Mouse (Mus musculus): ENCODE measurements around the gene Abtb1. TPM values are rescaled to one million over a fixed set of nuclear protein-coding genes. Genes with fewer than 3 reads are reported as not detected.
A peak's percentile ranks its signal among the peaks of the same experiment; 100 is the strongest.

Gene Abtb1
- polyA plus RNA-seq, 1 experiment from 2014 or later: 40.7 TPM

DNA sequence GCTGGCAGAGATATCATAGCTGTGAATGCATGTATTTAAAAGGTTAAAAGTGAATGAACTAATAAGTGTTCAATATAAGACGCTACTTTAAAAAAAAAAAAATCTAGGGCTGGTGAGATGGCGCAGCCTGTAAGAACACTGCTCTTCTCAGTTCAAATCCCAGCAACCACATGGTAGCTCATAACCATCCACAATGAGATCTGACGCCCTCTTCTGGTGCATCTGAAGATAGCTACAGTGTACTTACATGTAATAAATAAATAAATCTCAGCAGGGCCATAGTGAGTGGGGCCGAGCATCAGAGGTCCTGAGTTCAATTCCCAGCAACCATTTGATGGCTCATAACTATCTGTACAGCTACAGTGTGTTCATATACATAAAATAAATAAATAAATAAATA is 37.7 kb upstream of the Abtb1 start:
- Histone ChIP-seq H3K9me3 (ENCODE audit: control insufficient read depth, low read length) (no peaks in the 10 kb centered on the region), H3K27ac (ENCODE audit: low read depth, low read length) (no peak overlapping the region), H3K9ac (replicated peaks; ENCODE audit: low read depth, low read length) (no peak overlapping the region), H3K36me3 (ENCODE audit: control insufficient read depth, insufficient read depth, low read length) (0 out of 2 replicates have a peak, but pooled peaks cover 5% of the 10 kb centered on the region), H3K4me3 (ENCODE audit: low read depth, low read length) (no peak overlapping the region), H3K4me1 (ENCODE audit: control insufficient read depth, insufficient read depth, low read length) (no peaks in the 10 kb centered on the region), H3K27me3 (ENCODE audit: control insufficient read depth, insufficient read depth, low read length) (no peaks in the 10 kb centered on the region), H3K4me2 (ENCODE audit: low read depth, low read length) (no peak overlapping the region)
- no peak for ATAC-seq (ENCODE audit: low read depth)
- WGBS: 67% methylated on average over 4 of the region's 4 CpGs

DNA sequence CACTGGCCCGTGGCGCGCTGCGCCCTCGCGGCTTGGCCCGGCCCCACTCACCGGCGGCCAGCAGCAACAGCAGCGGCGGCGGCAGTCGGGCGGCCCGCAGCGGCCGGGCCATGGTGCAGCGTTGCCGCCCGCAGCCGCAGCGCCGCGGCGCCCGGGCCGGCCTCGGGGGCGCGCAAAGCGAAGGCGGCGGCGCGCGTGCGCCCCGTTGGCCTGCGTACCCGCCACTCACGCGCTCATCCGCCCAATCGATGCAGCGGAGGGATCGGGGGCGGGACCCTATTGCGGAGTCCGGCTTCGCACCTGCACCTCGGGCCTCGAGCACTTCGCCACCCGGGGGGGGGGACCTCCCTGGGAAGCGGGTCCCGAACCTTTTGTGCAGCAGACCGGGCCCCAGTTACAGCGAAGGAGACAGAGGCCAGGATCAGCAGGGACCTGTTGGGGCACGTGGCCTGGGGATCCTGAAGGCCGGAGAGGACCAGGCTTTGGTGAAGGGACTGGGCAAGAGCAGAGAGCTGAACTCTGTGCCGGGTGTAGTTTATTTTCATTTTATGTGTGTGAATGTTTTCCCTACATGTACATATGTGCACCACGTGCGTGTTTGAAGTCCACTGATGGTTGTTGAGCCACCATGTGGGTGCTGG is 33.2 kb upstream of the Abtb1 start, which contains the start of gene Podxl2:
TSS of gene Podxl2 (minus strand) at position 177 of the 641 bp plus-strand sequence.
- Histone ChIP-seq H3K9ac (replicated peaks; ENCODE audit: low read depth, low read length) (peak within 1 kb of the TSS; percentile 99), H3K4me1 (ENCODE audit: control insufficient read depth, insufficient read depth, low read length) (peaks cover 19% of the 10 kb centered on the region), H3K4me3 (ENCODE audit: low read depth, low read length) (peak within 1 kb of the TSS; percentile 79), H3K9me3 (ENCODE audit: control insufficient read depth, low read length) (no peaks in the 10 kb centered on the region), H3K27me3 (ENCODE audit: control insufficient read depth, insufficient read depth, low read length) (no peaks in the 10 kb centered on the region), H3K27ac (ENCODE audit: low read depth, low read length) (peak within 1 kb of the TSS; percentile 95), H3K36me3 (ENCODE audit: control insufficient read depth, insufficient read depth, low read length) (no peaks in the 10 kb centered on the region), H3K4me2 (ENCODE audit: low read depth, low read length) (peak within 1 kb of the TSS; percentile 93)
- WGBS: 5% methylated on average over 52 of the region's 63 CpGs
- ATAC-seq (ENCODE audit: low read depth): peak; percentile 72

DNA sequence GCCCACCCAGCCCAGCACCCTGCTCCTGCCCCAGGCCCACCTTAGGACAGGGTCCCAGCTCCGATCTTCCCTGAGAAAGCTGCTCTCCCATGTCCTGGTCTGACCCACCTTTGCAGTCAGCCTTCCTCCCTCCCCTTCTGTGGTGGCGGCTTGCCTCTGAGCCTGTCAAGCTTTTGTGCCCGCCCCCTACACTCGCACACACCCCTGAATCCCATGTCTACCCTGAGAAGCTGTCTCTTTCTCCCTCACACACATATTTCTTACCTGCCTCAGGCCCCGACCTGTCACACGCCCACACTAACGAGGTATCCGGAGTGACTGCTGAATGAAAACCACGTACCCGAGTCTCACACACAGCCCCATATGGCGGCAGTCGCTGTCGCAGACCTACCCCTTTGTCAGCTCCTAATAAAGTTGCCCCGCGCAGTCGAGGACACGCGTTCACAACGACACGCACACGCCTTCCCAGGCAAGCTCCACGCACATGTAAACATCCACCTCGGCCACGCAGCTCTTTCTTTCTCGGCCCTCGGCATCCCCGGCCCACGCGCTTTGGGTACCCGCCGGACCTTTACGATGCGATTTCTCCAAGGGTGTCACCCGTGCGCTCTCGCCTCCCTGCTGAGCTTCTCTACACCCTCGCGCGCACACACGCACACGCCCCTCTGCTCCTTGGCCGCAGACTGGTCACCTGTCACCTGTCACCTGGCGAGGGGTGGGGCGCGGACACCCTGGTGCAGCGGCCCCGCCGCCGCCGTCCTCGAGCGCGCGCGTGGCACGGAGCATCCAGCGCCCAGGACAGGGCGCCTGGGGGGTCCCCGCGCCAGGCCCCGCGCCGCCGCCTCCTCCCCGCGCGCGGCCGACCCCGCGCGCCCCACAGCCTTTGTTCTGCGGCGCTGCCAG is 32.4 kb upstream of the Abtb1 start:
- Histone ChIP-seq H3K9ac (replicated peaks; ENCODE audit: low read depth, low read length) (peak overlapping the region; percentile 99), H3K9me3 (ENCODE audit: control insufficient read depth, low read length) (no peaks in the 10 kb centered on the region), H3K4me3 (ENCODE audit: low read depth, low read length) (peak overlapping the region; percentile 79), H3K36me3 (ENCODE audit: control insufficient read depth, insufficient read depth, low read length) (no peaks in the 10 kb centered on the region), H3K27me3 (ENCODE audit: control insufficient read depth, insufficient read depth, low read length) (no peaks in the 10 kb centered on the region), H3K27ac (ENCODE audit: low read depth, low read length) (peak overlapping the region; percentile 95), H3K4me2 (ENCODE audit: low read depth, low read length) (peak overlapping the region; percentile 93), H3K4me1 (ENCODE audit: control insufficient read depth, insufficient read depth, low read length) (peaks cover 23% of the 10 kb centered on the region)
- ATAC-seq (ENCODE audit: low read depth): peak; percentile 58
- WGBS: 2% methylated on average over 42 of the region's 74 CpGs

DNA sequence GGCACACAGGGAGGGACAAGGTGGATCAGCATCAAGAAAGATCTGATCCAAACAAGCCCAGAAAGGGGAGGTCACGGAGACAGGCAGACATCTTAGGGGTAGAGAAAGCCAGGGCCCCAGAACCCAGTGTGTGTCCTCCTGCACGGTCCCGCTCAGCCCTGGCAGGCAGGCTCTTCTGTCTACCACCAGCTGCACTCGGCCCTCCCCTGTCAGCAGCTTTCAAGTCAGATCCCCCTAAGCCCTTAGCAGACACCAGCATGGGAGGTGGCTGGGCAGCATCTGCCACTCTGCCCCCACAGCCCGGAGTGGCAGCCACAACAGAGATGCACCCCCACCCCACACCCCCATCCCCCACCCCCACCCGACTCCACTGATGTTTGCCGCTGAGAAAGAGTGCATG is 31.0 kb upstream of the Abtb1 start:
- 15% methylated on average over 7 of the region's 7 CpGs for WGBS
- Histone ChIP-seq H3K4me3 (ENCODE audit: low read depth, low read length) (peak overlapping the region; percentile 79), H3K4me1 (ENCODE audit: control insufficient read depth, insufficient read depth, low read length) (peaks cover 25% of the 10 kb centered on the region), H3K9ac (replicated peaks; ENCODE audit: low read depth, low read length) (peak overlapping the region; percentile 99), H3K9me3 (ENCODE audit: control insufficient read depth, low read length) (no peaks in the 10 kb centered on the region), H3K36me3 (ENCODE audit: control insufficient read depth, insufficient read depth, low read length) (no peaks in the 10 kb centered on the region), H3K4me2 (ENCODE audit: low read depth, low read length) (peak overlapping the region; percentile 93), H3K27me3 (ENCODE audit: control insufficient read depth, insufficient read depth, low read length) (no peaks in the 10 kb centered on the region), H3K27ac (ENCODE audit: low read depth, low read length) (peak overlapping the region; percentile 95)
- ATAC-seq (ENCODE audit: low read depth): peak; percentile 26; the same call in 1 of the 2 replicates

DNA sequence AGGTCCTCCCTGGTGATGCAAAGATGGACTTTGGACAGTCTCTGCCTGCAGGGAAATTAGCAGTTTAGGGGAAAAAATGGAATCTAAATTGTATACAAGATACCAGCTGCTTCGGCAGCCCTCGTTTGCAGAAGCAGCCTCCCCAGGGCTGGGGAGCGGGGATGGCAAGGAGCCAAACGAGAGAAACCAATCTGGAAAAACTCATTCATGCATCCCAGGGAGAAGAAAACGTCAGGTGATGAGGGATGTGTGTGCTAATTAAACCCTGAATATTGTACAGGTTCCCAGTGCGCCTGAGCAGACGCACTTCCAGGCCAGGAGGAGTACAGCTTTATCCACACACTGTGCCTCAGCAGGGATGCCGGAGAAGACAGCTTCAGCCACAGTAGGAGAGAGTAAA is 29.8 kb upstream of the Abtb1 start:
- Histone ChIP-seq H3K36me3 (ENCODE audit: control insufficient read depth, insufficient read depth, low read length) (no peaks in the 10 kb centered on the region), H3K27ac (ENCODE audit: low read depth, low read length) (peak overlapping the region; percentile 70), H3K9me3 (ENCODE audit: control insufficient read depth, low read length) (no peaks in the 10 kb centered on the region), H3K27me3 (ENCODE audit: control insufficient read depth, insufficient read depth, low read length) (no peaks in the 10 kb centered on the region), H3K9ac (replicated peaks; ENCODE audit: low read depth, low read length) (0 out of 2 replicates have a peak overlapping the region, but pooled peaks have one; percentile 32), H3K4me1 (ENCODE audit: control insufficient read depth, insufficient read depth, low read length) (peaks cover 25% of the 10 kb centered on the region), H3K4me2 (ENCODE audit: low read depth, low read length) (peak overlapping the region; percentile 93), H3K4me3 (ENCODE audit: low read depth, low read length) (peak overlapping the region; percentile 79)
- 0 out of 2 replicates have a peak, but pooled peaks have one; percentile 22 for ATAC-seq (ENCODE audit: low read depth)
- 19% methylated on average over 8 of the region's 8 CpGs for WGBS

DNA sequence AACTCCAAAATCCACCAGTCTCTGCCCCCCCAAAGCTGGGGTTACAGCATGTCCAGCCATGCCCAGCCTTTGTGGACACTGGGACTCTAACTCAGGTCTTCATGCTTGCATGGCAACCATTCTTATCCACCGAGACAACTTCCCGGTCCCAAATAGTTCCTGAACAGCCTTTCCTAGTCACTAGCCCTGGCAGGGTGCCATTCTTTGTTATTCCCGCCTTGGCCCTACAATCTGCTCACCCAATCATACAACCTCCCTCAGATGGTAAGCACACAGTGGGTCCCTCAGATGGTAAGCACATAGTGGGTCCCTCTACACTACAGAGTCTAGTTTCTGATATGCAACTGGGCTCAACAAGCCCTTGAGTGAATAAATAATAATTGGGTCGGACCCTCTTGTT is 28.8 kb upstream of the Abtb1 start:
- Histone ChIP-seq H3K4me1 (ENCODE audit: control insufficient read depth, insufficient read depth, low read length) (peaks cover 27% of the 10 kb centered on the region), H3K9ac (replicated peaks; ENCODE audit: low read depth, low read length) (no peak overlapping the region), H3K4me3 (ENCODE audit: low read depth, low read length) (no peak overlapping the region), H3K27me3 (ENCODE audit: control insufficient read depth, insufficient read depth, low read length) (no peaks in the 10 kb centered on the region), H3K27ac (ENCODE audit: low read depth, low read length) (peak overlapping the region; percentile 70), H3K36me3 (ENCODE audit: control insufficient read depth, insufficient read depth, low read length) (no peaks in the 10 kb centered on the region), H3K4me2 (ENCODE audit: low read depth, low read length) (peak overlapping the region; percentile 7; the same call in 1 of the 2 replicates), H3K9me3 (ENCODE audit: control insufficient read depth, low read length) (no peaks in the 10 kb centered on the region)
- WGBS: 29% methylated on average over 4 of the region's 4 CpGs
- no peak for ATAC-seq (ENCODE audit: low read depth)

DNA sequence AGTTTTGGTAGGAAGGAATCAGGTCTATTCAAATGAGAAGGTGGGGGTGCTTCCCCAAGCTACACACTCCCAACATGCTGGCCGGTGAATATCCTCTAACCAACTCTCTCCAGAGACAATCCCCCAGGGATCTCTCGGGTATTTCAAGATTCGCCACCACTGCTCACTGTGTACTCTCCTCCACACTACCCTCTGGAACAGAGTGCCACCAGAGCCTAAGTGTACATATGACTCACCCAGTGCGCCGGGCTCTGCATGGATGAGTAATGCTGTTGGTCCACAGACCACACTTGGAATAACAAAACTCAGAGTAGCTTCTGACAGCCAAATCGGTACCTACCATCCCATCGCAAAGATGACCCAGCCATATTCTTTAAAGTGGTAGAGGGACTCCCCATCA is 27.7 kb upstream of the Abtb1 start:
- 79% methylated on average over 7 of the region's 7 CpGs for WGBS
- Histone ChIP-seq H3K9ac (replicated peaks; ENCODE audit: low read depth, low read length) (no peak overlapping the region), H3K4me3 (ENCODE audit: low read depth, low read length) (no peak overlapping the region), H3K27ac (ENCODE audit: low read depth, low read length) (no peak overlapping the region), H3K36me3 (ENCODE audit: control insufficient read depth, insufficient read depth, low read length) (peaks cover 9% of the 10 kb centered on the region; the same call in 1 of the 2 replicates), H3K27me3 (ENCODE audit: control insufficient read depth, insufficient read depth, low read length) (no peaks in the 10 kb centered on the region), H3K4me2 (ENCODE audit: low read depth, low read length) (no peak overlapping the region), H3K4me1 (ENCODE audit: control insufficient read depth, insufficient read depth, low read length) (peaks cover 27% of the 10 kb centered on the region), H3K9me3 (ENCODE audit: control insufficient read depth, low read length) (no peaks in the 10 kb centered on the region)
- no peak for ATAC-seq (ENCODE audit: low read depth)

DNA sequence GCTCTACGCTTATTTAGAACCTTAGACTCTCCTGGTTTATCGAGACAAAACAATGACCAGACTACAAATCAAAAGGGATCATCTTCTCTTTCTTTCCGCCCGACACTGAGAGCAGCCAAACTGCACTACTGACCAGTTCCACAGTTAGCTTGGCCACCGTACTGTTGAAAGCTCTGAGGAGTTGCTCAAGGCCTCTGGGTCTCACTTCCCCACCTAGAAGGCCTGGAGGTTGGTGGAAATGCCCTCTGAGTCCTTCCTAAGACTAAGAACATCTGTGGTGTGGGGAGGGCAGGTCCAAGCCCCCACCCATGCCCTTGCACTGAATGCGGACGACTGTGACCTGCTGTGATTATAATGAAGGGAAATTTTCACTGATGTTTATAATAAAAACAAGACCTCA is 23.9 kb upstream of the Abtb1 start:
- Histone ChIP-seq H3K4me2 (ENCODE audit: low read depth, low read length) (no peak overlapping the region), H3K4me3 (ENCODE audit: low read depth, low read length) (no peak overlapping the region), H3K27ac (ENCODE audit: low read depth, low read length) (no peak overlapping the region), H3K9me3 (ENCODE audit: control insufficient read depth, low read length) (no peaks in the 10 kb centered on the region), H3K36me3 (ENCODE audit: control insufficient read depth, insufficient read depth, low read length) (peaks cover 43% of the 10 kb centered on the region), H3K9ac (replicated peaks; ENCODE audit: low read depth, low read length) (no peak overlapping the region), H3K4me1 (ENCODE audit: control insufficient read depth, insufficient read depth, low read length) (peaks cover 14% of the 10 kb centered on the region; the same call in 1 of the 2 replicates), H3K27me3 (ENCODE audit: control insufficient read depth, insufficient read depth, low read length) (no peaks in the 10 kb centered on the region)
- WGBS: 86% methylated on average over 7 of the region's 7 CpGs
- no peak for ATAC-seq (ENCODE audit: low read depth)

DNA sequence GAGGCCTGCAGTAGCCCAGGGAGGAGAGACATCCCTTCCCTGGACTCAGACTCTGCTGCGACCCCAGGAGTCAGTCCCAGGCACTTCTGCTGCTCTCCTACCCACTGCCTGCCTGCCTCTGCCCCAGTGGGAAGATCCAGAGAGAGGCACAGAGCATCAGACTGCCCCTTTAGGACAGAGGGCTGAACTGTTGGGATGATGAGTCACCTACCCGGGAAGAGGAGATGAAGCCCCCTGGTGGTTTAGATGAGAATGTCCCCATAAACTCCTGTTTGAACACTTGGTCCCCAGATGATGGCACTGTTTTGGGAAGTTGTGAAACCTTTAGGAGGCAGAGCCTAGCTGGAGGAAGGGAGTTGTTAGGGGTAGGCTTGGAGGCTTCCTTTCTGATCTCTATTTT is 19.1 kb upstream of the Abtb1 start:
- 14% methylated on average over 2 of the region's 2 CpGs for WGBS

More for the DNA sequence above, 19.1 kb upstream of the Abtb1 start:
- H3K4me3 ChIP-seq (ENCODE audit: low read depth, low read length): no peak overlapping the region
- no peaks in the 10 kb centered on the region for H3K9me3 ChIP-seq (ENCODE audit: control insufficient read depth, low read length)
- H3K36me3 ChIP-seq (ENCODE audit: control insufficient read depth, insufficient read depth, low read length): peaks cover 68% of the 10 kb centered on the region
- H3K4me2 ChIP-seq (ENCODE audit: low read depth, low read length): no peak overlapping the region
- no peaks in the 10 kb centered on the region for H3K27me3 ChIP-seq (ENCODE audit: control insufficient read depth, insufficient read depth, low read length)
- H3K27ac ChIP-seq (ENCODE audit: low read depth, low read length): no peak overlapping the region
- no peak overlapping the region for H3K9ac ChIP-seq (replicated peaks; ENCODE audit: low read depth, low read length)
- H3K4me1 ChIP-seq (ENCODE audit: control insufficient read depth, insufficient read depth, low read length): 0 out of 2 replicates have a peak, but pooled peaks cover under 1% of the 10 kb centered on the region
- no peak for ATAC-seq (ENCODE audit: low read depth)

Data from neural tube, embryonic 14.5 days (tissue).